Mouse (Mus musculus) neural tube, embryonic 12.5 days (tissue): ENCODE measurements around the gene Nkg7. TPM values are rescaled to one million over a fixed set of nuclear protein-coding genes. Genes with fewer than 3 reads are reported as not detected.

Experiments
- ATAC-seq: fragments of 200-750 bp; cut with Nextera tagmentation; 2 replicates; pipeline ENCODE4 v1.8.0; 2017; ENCODE audit warnings: low read depth, mild to moderate bottlenecking, moderate TSS enrichment, moderate library complexity; ENCODE audit not compliant: low FRiP score
- H3K27ac ChIP-seq: fragments of 300-500 bp; sonication (generic); 2 replicates; pipeline ENCODE4 v1.5.1; 2016
- H3K27me3 ChIP-seq: fragments of 300-500 bp; sonication (generic); replicated peaks from 2 replicates; pipeline ENCODE4 v1.6.1; 2016; ENCODE audit warnings: mild to moderate bottlenecking
- H3K36me3 ChIP-seq: fragments of 300-500 bp; sonication (generic); 2 replicates; pipeline ENCODE4 v1.6.1; 2016; ENCODE audit warnings: mild to moderate bottlenecking
- H3K4me1 ChIP-seq: fragments of 300-500 bp; sonication (generic); 2 replicates; pipeline ENCODE4 v1.6.1; 2016
- H3K4me2 ChIP-seq: fragments of 300-500 bp; sonication (generic); replicated peaks from 2 replicates; pipeline ENCODE4 v1.6.1; 2016; ENCODE audit warnings: mild to moderate bottlenecking
- H3K4me3 ChIP-seq: fragments of 300-500 bp; sonication (generic); 2 replicates; pipeline ENCODE4 v1.5.1; 2016
- H3K9ac ChIP-seq: fragments of 300-500 bp; sonication (generic); 2 replicates; pipeline ENCODE4 v1.6.1; 2016; ENCODE audit warnings: mild to moderate bottlenecking
- H3K9me3 ChIP-seq: fragments of 300-500 bp; sonication (generic); 2 replicates; pipeline ENCODE4 v1.6.1; 2016; ENCODE audit warnings: mild to moderate bottlenecking
- WGBS: fragments of 180-500 bp; shearing (Covaris S2); methylation state at CpG from one replicate; pipeline ENCODE4 v1.1.7; 2016; 5-methylcytosine and 5-hydroxymethylcytosine counted together
- polyA plus RNA-seq: library from polyadenylated mRNA; unstranded; fragments of >200 nt; fragmentation: Nextera tagmentation; extraction: Ambion mirVana; gene quantifications from 2 replicates; pipeline ENCODE4 v1.2.1, GENCODE M21; 2016

The Nkg7 gene
- polyA plus RNA-seq, 1 experiment from 2014 or later, result 0.28 TPM

DNA sequence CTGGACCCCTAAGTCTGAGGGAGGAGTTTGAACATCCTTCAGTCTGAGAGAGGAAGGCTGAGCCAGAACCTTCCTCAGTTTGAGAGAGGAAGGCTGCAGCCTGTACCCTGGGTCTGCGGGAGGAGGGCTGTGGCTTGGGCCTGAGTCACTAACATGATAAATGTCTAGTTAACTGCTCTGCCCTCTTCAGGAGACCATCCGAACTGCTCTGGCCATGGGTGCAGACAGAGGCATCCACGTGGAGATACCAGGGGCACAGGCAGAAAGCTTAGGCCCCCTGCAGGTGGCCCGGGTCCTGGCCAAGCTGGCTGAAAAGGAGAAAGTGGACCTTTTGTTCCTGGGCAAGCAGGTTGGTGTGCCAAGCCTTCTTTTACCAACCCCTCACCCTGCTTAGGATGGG lies 15.7 kb downstream of the Nkg7 start:
- Histone ChIP-seq H3K27ac (no peak overlapping the region), H3K4me2 (no peak overlapping the region), H3K4me1 (no peaks in the 10 kb centered on the region), H3K4me3 (no peak overlapping the region), H3K36me3 (peaks cover 49% of the 10 kb centered on the region), H3K9me3 (no peaks in the 10 kb centered on the region), H3K9ac (no peak overlapping the region), H3K27me3 (no peaks in the 10 kb centered on the region)
- WGBS, result 50% methylated on average over 4 of the region's 4 CpGs
- no peak for ATAC-seq

DNA sequence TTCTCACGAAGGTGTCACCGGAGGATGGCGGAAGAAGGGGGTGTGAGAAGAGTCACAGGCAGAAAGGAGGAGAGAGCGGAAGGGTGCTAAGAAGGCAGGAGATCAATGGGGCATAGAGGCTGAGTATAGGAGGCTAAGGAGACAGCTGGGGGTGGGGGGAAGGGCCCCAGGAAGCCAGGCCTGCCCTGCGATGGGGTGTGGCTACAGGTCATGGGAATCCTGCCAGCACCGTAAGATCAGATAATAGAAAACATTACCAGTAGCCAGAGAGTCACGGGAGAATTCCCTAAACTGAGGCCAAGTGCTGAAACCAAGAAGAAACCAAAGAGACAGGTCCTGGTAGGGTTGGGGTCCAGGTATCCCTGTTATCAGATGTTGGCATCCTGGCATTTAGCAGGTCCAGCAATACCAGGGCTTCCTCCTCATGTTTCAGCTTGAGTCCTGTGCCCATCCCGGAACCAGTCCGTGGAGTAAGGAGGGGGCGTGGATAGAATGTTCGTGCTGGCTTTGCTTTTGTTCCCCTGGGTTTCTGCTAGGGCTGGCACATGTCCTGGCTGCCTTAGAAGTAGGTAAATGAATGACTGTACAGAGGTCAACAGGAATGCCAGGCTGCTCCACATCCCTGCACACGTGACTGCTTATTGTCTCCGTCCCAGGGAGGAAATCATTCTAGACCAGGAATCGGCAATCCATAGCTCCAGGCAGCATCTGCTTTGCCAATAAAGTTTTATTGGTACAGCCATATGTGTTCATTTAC lies 16.9 kb downstream of the Nkg7 start:
- Histone ChIP-seq H3K4me2 (no peak overlapping the region), H3K27me3 (no peaks in the 10 kb centered on the region), H3K4me1 (no peaks in the 10 kb centered on the region), H3K4me3 (no peak overlapping the region), H3K9me3 (no peaks in the 10 kb centered on the region), H3K36me3 (peaks cover 51% of the 10 kb centered on the region), H3K9ac (no peak overlapping the region), H3K27ac (no peak overlapping the region)
- 92% methylated on average over 14 of the region's 14 CpGs for WGBS
- ATAC-seq, result no peak

DNA sequence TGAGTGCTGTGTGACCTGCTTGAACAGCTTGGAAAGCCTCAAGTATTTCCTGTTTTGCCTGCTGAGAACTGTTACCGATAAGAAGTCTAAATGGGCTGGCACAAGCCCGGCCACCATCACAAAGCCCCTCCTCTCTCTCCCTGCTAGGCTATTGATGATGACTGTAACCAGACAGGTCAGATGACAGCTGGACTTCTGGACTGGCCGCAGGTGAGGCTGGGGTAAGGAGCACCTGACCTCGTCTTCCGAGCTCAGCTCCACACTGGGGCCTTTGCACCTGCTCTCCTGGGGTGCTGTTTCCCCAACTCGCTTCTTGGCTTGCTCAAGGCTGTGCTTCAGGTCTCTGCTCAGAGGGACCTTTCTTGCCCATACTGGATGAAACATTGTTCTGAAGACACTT lies 17.5 kb downstream of the Nkg7 start:
- Histone ChIP-seq H3K9me3 (no peaks in the 10 kb centered on the region), H3K4me1 (no peaks in the 10 kb centered on the region), H3K27ac (no peak overlapping the region), H3K9ac (no peak overlapping the region), H3K4me2 (no peak overlapping the region), H3K4me3 (no peak overlapping the region), H3K27me3 (no peaks in the 10 kb centered on the region), H3K36me3 (peaks cover 51% of the 10 kb centered on the region)
- ATAC-seq, result no peak
- WGBS, result 92% methylated on average over 6 of the region's 6 CpGs

DNA sequence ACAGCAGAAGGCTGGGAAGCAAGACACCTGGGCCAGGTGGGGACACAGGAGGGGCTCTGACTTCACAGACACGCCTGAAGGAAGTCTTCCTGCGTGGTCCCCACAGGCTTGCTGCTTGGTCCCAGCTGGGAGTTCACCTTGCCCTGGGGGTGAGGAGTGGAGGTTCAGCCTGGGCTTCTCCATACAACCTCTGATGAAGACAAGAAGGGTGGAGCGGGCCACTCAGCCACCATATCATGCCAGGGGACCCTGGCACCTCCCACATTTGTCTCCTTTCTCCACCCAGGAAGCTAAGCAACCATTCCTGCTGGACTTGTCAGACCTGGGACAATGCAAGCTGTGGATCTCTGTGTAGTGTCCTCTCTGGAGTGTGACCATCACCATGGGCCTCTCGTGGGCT lies 26.0 kb downstream of the Nkg7 start, which contains the start of gene Vsig10l:
Vsig10l (plus strand) TSS at position 301 of the 400 bp plus-strand sequence.
- no peak within 1 kb of the TSS for H3K27ac ChIP-seq
- no peak for ATAC-seq
- no peaks in the 10 kb centered on the region for H3K9me3 ChIP-seq
- H3K4me1 ChIP-seq, result peaks cover 12% of the 10 kb centered on the region; the same call in 1 of the 2 replicates
- no peak within 1 kb of the TSS for H3K9ac ChIP-seq
- WGBS, result 72% methylated on average over 4 of the region's 4 CpGs
- peaks cover 27% of the 10 kb centered on the region for H3K27me3 ChIP-seq
- no peak within 1 kb of the TSS for H3K4me3 ChIP-seq
- no peak within 1 kb of the TSS for H3K4me2 ChIP-seq
- H3K36me3 ChIP-seq, result no peaks in the 10 kb centered on the region; the same call in 1 of the 2 replicates

DNA sequence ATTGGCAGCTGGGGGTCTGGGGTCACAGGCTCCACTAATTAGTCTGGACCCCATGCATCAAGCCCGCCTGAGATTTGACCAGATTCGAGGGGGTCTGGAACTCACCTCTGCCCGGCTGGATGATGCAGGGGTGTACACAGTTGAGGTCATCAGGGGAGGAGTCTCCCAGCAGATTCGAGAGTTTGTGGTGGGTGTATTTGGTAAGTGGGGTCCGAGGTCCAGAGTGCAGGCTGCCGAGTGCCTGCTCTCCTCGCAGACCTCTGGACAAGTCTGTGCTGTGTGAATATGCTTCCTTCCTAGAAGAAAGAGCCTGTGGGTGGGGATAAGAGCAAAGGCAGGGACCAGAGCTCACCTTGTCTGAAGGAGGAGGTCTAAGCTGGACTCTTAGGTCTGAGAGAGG lies 27.1 kb downstream of the Nkg7 start:
- Histone ChIP-seq H3K27ac (no peak overlapping the region), H3K27me3 (peaks cover 27% of the 10 kb centered on the region), H3K36me3 (no peaks in the 10 kb centered on the region), H3K4me1 (peaks cover 12% of the 10 kb centered on the region; the same call in 1 of the 2 replicates), H3K4me3 (no peak overlapping the region), H3K9ac (no peak overlapping the region), H3K4me2 (no peak overlapping the region), H3K9me3 (no peaks in the 10 kb centered on the region)
- WGBS, result 80% methylated on average over 7 of the region's 7 CpGs
- no peak for ATAC-seq

DNA sequence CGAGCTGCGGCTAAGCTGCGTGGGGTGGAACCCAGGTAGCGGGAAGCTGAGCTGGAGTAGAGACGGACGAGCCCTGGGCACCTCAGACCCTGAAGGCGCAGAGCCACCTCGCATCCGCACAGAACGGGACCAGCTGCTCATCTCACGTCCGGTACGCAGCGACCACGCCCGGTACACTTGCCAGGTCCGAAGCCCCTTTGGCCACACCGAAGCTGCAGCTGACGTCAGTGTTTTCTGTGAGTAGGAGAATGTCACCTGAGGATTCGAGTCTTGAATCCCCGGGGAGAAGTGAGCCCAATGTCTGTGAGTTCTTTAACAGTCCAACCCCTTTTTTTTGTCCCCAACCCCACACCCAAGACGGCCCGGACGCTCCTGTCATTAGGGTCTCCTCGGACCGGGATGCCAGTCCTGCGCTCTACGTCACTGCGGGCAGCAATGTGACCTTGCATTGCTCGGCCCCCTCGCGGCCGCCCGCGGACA lies 28.0 kb downstream of the Nkg7 start:
- peaks cover 12% of the 10 kb centered on the region; the same call in 1 of the 2 replicates for H3K4me1 ChIP-seq
- H3K27me3 ChIP-seq, result peaks cover 27% of the 10 kb centered on the region
- peak overlapping the region; percentile 79 for H3K4me2 ChIP-seq
- peak; percentile 59 for ATAC-seq
- WGBS, result 4% methylated on average over 35 of the region's 35 CpGs
- peak overlapping the region; percentile 41 for H3K4me3 ChIP-seq
- no peak overlapping the region for H3K27ac ChIP-seq
- H3K9me3 ChIP-seq, result no peaks in the 10 kb centered on the region
- peak overlapping the region; percentile 60; the same call in 1 of the 2 replicates for H3K9ac ChIP-seq
- no peaks in the 10 kb centered on the region for H3K36me3 ChIP-seq

DNA sequence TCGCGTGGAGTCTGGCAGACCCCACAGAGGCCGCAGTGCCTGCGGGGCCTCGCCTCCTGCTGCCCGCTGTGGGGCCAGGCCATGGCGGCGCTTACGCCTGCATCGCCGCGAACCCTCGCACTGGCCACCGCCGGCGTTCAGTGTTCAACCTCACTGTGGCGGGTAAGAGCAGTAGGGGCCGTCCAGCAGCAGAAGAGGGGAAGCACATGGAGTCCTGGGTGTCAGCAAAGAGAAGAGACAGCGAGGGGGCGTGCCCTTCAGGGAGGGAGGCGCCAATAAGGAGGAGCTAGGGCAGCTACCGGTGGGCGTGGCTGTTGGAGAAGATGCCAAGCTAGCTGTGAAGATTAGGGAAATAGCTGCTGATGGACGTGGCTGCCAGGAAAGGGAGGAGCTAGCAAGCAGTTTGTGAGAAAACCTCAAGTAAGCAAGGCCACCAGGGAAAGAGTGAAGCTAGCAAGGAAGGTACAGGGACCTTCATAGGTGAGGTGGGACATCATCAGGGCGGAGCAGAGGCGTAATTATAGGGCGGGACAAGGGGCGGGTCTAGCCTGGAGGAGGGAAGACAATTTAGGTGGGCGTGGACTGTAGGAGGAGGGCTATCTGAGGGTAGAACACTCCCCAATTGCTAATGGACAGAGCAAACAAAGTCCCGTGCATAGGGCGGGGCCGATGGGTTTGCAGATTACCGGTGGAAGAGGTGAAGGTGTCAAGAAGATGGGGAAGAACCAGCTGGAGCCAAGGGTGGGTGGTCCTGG lies 28.6 kb downstream of the Nkg7 start:
- Histone ChIP-seq H3K27me3 (peaks cover 27% of the 10 kb centered on the region), H3K4me2 (peak overlapping the region; percentile 79), H3K4me3 (peak overlapping the region; percentile 41), H3K36me3 (no peaks in the 10 kb centered on the region), H3K4me1 (peaks cover 12% of the 10 kb centered on the region; the same call in 1 of the 2 replicates), H3K9me3 (no peaks in the 10 kb centered on the region), H3K27ac (no peak overlapping the region), H3K9ac (peak overlapping the region; percentile 60)
- WGBS, result under 1% methylated on average over 33 of the region's 33 CpGs
- peak; percentile 79 for ATAC-seq

DNA sequence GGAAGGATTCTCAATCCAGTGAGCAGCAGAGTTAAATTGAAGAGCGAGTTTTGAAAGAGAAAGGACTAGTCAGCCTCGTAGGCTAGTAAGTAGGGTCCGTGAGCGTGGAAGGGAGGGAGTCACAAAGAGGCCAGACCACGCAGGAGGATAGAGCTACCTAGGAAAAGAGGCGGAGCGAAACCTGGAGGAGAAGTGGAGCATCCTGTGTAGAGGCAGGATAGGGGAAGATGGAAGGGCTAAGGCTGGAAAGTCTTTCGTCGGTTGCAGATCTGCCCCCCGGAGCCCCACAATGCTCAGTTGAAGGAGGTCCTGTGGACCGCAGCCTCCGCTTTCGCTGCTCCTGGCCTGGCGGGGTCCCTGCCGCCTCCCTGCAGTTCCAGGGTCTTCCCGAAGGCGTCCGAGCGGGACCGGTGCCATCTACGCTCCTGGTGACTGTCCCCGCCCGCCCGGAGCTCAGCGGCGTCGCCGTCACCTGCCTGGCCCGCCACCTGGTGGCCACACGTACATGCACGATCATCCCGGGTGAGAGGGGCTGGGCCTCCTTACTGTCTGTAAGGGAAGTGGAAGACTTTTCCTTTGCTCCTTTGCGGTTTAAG lies 29.3 kb downstream of the Nkg7 start:
- ATAC-seq, result peak; percentile 68
- H3K4me1 ChIP-seq, result peaks cover 12% of the 10 kb centered on the region; the same call in 1 of the 2 replicates
- H3K9me3 ChIP-seq, result no peaks in the 10 kb centered on the region
- peak overlapping the region; percentile 79 for H3K4me2 ChIP-seq
- H3K36me3 ChIP-seq, result no peaks in the 10 kb centered on the region
- no peak overlapping the region for H3K27ac ChIP-seq
- peak overlapping the region; percentile 40; the same call in 1 of the 2 replicates for H3K9ac ChIP-seq
- H3K4me3 ChIP-seq, result peak overlapping the region; percentile 41
- peaks cover 27% of the 10 kb centered on the region for H3K27me3 ChIP-seq
- under 1% methylated on average over 33 of the region's 33 CpGs for WGBS

DNA sequence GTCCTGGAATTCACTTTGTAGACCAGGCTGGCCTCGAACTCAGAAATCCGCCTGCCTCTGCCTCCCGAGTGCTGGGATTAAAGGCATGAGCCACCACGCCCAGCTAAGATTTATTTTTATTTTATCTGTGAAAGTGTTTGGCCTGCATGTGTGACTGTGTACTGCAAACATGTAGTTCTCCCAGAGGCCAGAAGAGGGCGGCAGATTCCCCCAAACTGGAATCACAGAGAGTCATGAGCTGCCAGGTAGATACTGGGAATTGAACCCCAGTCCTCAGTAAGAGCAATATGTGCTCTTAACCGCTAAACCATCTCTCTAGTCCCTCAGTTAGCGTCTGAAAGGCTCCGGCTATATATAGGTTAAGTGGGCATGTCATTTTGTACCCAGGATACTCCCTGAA lies 33.5 kb downstream of the Nkg7 start:
- 39% methylated on average over 8 of the region's 8 CpGs for WGBS
- H3K4me2 ChIP-seq, result no peak overlapping the region
- H3K4me1 ChIP-seq, result peaks cover 6% of the 10 kb centered on the region; the same call in 1 of the 2 replicates
- H3K9me3 ChIP-seq, result no peaks in the 10 kb centered on the region
- H3K4me3 ChIP-seq, result no peak overlapping the region
- H3K9ac ChIP-seq, result no peak overlapping the region
- H3K36me3 ChIP-seq, result peaks cover 8% of the 10 kb centered on the region; the same call in 1 of the 2 replicates
- no peak for ATAC-seq
- H3K27me3 ChIP-seq, result peaks cover 26% of the 10 kb centered on the region
- H3K27ac ChIP-seq, result no peak overlapping the region

DNA sequence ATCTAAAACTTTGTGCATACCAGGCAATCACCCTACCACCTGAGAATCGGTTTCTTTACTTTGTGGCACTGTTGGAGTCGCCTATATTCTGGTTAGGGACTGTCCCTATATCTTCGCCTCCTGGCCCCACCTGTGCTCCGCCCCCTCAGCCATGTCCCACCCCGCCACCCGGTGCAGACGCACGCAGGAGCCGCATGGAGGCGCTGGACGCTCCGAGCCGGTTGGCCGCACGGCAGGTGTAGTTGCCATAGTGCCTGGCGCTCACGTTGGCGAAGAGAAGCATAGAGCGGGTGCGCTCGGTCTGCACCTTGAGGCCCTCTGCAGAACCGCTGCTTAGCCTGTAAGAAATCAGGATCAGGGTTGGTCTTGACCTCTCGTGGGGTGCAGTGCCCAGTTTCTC lies 38.8 kb downstream of the Nkg7 start:
- Histone ChIP-seq H3K9ac (no peak overlapping the region), H3K4me2 (no peak overlapping the region), H3K4me3 (no peak overlapping the region), H3K36me3 (peaks cover 14% of the 10 kb centered on the region; the same call in 1 of the 2 replicates), H3K9me3 (no peaks in the 10 kb centered on the region), H3K27me3 (peaks cover 60% of the 10 kb centered on the region), H3K27ac (no peak overlapping the region), H3K4me1 (no peaks in the 10 kb centered on the region)
- ATAC-seq, result no peak
- WGBS, result 7% methylated on average over 23 of the region's 23 CpGs

DNA sequence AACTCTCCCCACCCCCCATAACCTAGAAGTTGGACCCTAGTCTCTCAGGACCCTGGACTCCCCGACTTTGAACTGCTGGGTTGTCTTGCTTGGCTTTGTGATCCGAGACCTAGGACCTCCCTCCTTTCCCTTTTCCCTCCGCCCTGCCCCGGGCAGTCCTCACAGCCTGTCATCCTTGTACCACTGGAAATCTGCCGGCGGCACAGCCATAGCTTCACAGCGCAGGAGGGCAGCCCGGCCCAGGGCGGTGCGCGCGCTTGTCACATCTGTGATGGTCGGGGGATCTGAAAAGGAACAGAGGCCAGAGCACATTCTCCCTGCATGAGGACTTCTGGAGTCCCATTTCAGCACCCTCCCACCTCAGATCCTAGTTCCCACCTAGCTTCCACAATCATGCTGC lies 39.5 kb downstream of the Nkg7 start:
- no peaks in the 10 kb centered on the region for H3K9me3 ChIP-seq
- H3K4me3 ChIP-seq, result no peak overlapping the region
- peaks cover 14% of the 10 kb centered on the region; the same call in 1 of the 2 replicates for H3K36me3 ChIP-seq
- peaks cover 60% of the 10 kb centered on the region for H3K27me3 ChIP-seq
- no peak overlapping the region for H3K27ac ChIP-seq
- 3% methylated on average over 13 of the region's 13 CpGs for WGBS
- peak; percentile 22; the same call in 1 of the 2 replicates for ATAC-seq
- H3K4me1 ChIP-seq, result no peaks in the 10 kb centered on the region
- H3K9ac ChIP-seq, result no peak overlapping the region
- no peak overlapping the region for H3K4me2 ChIP-seq

DNA sequence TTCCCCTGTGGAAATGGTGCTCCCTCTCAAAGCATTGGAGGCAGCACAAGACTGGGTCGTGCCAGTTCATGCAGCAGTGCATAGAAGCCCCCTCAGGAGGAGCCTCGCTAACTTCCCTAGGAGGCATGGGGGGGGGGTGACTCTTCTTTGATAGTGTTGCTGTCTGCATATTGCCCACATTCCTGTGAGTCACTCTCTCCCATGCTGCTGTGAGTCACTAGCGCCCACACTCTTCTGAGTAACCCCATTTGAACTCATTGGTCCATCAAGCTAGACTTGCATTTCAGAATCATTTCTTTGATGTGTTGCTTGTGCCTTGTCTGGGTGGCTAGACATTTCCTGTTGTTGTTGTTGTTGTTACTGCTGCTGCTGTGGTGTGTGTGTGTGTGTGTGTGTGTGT lies 44.3 kb downstream of the Nkg7 start:
- Histone ChIP-seq H3K36me3 (peaks cover 6% of the 10 kb centered on the region; the same call in 1 of the 2 replicates), H3K27ac (no peak overlapping the region), H3K4me2 (no peak overlapping the region), H3K4me3 (no peak overlapping the region), H3K27me3 (peaks cover 34% of the 10 kb centered on the region), H3K9ac (no peak overlapping the region), H3K9me3 (no peaks in the 10 kb centered on the region), H3K4me1 (peaks cover 16% of the 10 kb centered on the region)
- ATAC-seq, result no peak
- 82% methylated on average over 3 of the region's 3 CpGs for WGBS
